Mouse (Mus musculus) cerebellum, adult 2 months (tissue): ENCODE measurements around the gene Hexim2.

Source experiments
- CTCF ChIP-seq: fragments of 200-500 bp; IDR thresholded peaks from 2 replicates; pipeline ENCODE4 v1.5.1; 2011; ENCODE audit warnings: low read depth, mild to moderate bottlenecking, control low read depth, low read length, moderate library complexity, borderline replicate concordance; ENCODE audit not compliant: insufficient read depth
- POLR2A ChIP-seq: fragments of 200-500 bp; IDR thresholded peaks from 2 replicates; pipeline ENCODE4 v1.6.1; 2011; ENCODE audit warnings: low read length, control low read depth, borderline replicate concordance; ENCODE audit not compliant: insufficient read depth

- TF ChIP-seq CTCF (peak; percentile 99), POLR2A (0 out of 2 replicates have a peak, but pooled peaks have one; percentile 17)
These were observed 26.6 kb downstream of the Hexim2 start for GRCm38 (mm10) chr11:103158621-103159478.
